Mouse (Mus musculus) mesoderm, embryonic 11.5 days (tissue): Measurements from ENCODE around the gene Chit1.

ENCODE experiments used
- DNase-seq: peaks from one replicate; pipeline ENCODE4 v3.0.0-alpha.2; 2012; ENCODE audit warnings: low read depth, low spot score

Chit1 gene

GRCm38 (mm10) chr1:134098726-134099515, 12.1 kb upstream of the Chit1 start:
- peak; percentile 87 for DNase-seq

DNA sequence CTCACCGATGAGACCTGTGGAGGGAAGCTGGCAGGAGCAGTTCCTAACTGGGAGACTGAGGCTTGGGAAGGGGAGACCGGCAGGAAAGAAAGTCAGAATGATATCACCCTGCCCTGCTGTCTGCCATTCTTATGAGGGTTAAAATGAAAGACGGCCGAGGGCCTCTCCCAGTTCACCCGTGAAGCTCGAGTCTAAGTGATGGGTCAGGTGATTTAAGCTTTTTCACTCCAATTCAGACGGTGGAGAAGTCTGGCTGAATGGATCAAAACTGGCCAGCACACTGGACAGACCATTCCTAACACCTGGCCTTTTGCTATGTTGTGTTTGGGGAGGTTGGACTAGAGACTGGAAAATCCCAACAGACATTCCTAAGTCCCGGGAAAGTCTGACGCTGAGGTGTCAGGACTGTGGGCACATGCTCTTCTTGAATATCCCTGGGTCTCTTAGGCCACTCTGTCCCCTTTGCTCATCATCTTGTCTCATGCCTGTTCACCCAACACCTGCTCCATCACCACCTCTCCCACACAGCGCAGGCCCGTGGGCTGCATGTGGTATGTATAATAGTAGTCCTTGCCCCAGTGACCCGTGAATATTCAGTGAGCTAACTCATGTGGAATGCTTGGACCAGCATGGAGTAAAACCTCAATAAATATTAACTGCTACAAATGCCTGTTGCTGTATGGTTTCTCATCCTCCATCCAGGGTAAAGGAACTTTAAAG, 11.4 kb upstream of the Chit1 start:
- no peak for DNase-seq

GRCm38 (mm10) chr1:134100401-134100800, 10.6 kb upstream of the Chit1 start:
- DNase-seq, result no peak

DNA sequence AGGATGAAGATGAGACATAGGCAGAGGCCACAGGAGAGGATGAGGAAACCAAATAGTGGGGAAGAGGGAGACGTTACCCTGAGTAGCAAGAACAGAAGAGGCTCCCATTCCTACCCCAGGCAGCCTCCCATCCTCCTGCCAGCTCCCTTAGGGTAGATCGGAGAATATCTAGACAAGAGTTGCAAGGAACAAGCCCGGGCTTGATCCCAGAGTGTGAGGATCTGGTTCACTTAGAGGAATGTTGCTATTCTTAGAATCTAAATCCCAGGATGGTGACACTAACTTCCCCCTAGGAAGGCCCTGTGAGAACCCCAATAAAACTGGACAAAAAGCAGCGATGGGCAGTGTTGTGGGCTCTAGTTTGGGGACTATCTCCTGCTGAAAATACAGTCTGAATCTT, 10.1 kb upstream of the Chit1 start:
- no peak for DNase-seq

GRCm38 (mm10) chr1:134101593-134101992, 9.4 kb upstream of the Chit1 start:
- no peak for DNase-seq

GRCm38 (mm10) chr1:134103861-134104260, 7.2 kb upstream of the Chit1 start:
- DNase-seq, result no peak

- DNase-seq, result no peak
Observed at GRCm38 (mm10) chr1:134105043-134105763, 5.8 kb upstream of the Chit1 start.

GRCm38 (mm10) chr1:134105764-134106430, 5.1 kb upstream of the Chit1 start:
- DNase-seq, result no peak

- peak; percentile 64 for DNase-seq
Observed at GRCm38 (mm10) chr1:134106719-134107118, 4.3 kb upstream of the Chit1 start.

GRCm38 (mm10) chr1:134107777-134108176, 3.3 kb upstream of the Chit1 start:
- DNase-seq, result no peak

DNA sequence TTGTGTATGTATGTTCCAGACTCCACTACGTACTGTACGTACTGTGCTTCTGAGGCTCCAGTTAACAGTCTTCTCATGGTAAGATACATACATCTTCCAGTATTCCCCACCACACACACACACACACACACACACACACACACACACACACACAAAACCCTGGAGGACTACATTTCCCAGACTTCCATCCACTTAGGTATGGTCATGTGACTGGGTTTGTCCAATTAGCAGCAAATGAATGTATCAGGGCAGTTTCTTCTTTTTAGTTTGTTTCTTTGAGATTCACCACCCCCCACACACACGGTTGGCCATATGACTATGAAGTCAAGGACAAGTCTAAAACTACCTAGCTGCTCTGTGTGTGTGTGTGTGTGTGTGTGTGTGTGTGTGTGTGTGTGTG, 1.0 kb upstream of the Chit1 start:
- DNase-seq, result no peak

GRCm38 (mm10) chr1:134110449-134110848, 593 bp upstream of the Chit1 start:
- DNase-seq, result no peak

- DNase-seq, result no peak
Observed at GRCm38 (mm10) chr1:134113560-134113959, 2.5 kb downstream of the Chit1 start.

DNA sequence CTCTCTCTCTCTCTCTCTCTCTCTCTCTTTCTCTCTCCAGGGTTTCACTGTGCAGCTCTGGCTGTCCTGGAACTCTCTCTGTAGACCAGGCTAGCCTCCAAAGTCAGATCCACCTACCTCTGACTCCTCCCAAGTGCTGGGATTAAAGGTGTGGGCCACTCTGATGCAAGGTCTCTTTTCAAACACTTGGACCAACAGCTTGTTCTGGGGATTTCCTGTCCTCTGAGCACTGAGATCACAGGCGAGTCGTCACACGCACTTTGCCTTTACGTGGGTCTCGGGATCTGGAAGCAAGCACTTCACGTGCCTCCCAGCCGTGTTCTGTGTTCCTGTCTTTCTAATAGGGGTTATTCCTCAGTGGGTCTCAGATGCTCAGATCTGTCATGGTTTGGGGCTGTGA, 3.0 kb downstream of the Chit1 start:
- no peak for DNase-seq

GRCm38 (mm10) chr1:134114730-134115129, 3.7 kb downstream of the Chit1 start:
- DNase-seq, result no peak

DNA sequence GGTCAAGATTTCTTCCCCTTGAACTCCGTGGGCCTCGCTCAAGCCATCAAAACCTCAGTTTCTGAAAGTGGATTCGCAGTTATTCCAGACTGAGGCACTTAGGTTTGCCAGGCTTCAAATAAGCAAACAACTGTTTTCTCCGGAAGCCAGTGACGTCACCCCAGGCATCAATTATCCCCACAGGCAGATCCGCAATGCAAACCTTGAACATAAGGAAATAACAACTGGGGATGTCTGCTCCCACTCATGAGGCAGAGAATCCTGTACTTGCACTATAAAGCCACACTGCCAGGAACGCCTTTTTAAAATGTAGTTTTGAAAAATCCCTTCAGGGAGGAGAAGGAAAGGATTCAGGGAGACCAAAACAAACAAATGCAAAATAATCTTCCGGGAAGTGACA, 4.4 kb downstream of the Chit1 start:
- DNase-seq, result no peak

GRCm38 (mm10) chr1:134117110-134117509, 6.1 kb downstream of the Chit1 start:
- DNase-seq, result no peak

DNA sequence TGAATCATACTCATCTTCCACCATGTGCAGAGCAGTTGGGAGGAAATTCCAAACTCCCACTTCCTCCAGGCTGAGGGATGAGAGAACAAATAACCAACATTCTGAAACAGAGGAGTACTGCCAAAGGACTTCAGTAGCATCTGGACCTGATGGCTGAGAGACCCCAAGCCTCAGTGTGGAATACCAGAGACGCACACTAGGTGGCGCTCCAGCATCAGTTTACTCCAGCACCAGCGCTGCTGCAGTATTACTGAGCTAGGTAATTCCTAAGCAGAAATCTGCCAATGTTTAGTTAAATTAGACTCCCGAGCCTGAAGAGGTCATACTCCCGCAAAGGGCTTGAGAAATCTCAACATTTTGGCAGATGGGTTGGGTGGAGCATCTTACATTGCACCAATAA, 9.1 kb downstream of the Chit1 start:
- DNase-seq, result peak; percentile 88

DNA sequence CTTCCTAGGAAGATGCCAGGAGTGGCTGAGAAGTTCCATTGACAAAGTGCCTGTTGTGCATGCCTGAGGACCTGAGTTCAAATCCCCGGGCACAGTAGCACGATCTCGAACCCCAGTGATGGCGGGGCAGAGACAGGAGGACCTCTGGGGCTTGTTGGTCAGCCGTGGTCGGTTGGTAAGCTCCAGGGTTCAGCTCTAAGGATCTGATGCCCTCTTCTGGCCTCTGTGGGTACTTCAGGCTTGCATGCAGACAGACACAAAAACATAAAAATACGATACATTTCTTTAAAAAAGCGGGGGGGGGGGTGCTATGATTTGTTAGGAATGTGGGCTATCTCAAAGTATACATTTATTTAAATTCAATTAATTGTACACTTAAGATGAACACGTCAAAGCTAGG, 11.2 kb downstream of the Chit1 start:
- peak; percentile 53 for DNase-seq

DNA sequence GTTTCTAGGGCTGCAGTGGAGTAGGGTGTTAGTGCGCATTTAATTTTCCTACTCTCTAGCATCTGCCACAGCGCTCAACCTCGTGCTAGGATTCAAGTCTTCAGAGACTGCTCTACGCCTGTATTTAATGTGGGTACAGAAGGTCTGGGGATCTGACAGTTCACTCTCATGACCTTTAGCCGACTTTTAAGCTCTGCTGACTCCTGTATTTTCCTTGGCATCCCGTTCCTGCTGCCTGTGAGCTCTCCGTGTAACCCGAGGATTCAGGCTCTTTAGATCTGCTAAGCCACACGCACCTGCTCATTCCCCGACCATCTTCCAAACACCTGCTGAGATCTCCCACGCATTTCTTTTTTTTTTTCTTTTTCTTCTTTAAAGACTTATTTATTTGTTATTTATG, 22.3 kb downstream of the Chit1 start:
- DNase-seq, result no peak

DNA sequence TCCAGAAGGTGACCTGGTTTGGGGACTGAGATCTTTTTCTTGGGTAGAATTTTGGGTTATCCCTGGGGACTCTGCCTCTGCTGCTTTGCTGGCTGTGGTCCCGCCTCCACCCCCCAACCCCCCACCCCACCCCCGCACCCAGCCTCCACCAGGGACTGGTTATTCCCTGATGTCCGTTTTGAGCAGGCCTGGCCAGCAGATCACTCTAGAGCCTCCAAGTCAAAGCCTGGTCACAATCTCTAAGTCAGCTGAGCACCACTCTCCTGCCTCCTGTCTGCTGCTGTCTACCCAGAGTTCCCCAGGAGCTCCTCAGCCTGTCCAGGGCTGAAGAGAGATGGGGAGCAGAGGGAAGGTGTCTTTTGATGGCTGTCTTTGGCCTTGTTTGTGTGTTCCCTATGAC, 25.3 kb downstream of the Chit1 start:
- no peak for DNase-seq

DNA sequence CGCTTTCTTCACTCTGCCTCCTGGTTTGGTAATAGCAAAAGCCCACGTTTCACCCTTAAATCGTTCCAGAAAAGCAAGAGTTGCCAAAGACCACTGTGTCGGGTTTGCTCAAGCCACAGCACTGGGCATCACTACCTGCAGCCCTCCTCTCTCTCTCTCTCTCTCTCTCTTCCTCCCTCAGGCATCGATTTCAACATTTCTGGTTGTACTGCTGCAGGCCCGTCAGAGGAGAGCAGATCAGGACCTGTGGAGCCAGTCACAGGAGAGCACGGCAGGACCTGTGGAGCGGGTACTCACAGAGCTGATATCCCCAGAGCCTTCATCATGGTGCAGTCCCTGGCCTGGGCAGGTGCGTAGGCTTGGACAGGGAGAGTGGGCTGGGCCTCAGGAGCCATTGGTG, 27.4 kb downstream of the Chit1 start:
- no peak for DNase-seq
